Mouse (Mus musculus) heart, postnatal 0 days (tissue): Measurements from ENCODE around the gene Gm49776.

Experiments
- CTCF ChIP-seq: IDR thresholded peaks from 2 replicates; pipeline ENCODE4 v1.5.1; 2016; ENCODE audit warnings: antibody characterized with exemption, control low read depth, low read depth
- EP300 ChIP-seq: IDR thresholded peaks from 2 replicates; pipeline ENCODE4 v1.6.1; 2016; ENCODE audit warnings: antibody characterized with exemption, low read depth

DNA sequence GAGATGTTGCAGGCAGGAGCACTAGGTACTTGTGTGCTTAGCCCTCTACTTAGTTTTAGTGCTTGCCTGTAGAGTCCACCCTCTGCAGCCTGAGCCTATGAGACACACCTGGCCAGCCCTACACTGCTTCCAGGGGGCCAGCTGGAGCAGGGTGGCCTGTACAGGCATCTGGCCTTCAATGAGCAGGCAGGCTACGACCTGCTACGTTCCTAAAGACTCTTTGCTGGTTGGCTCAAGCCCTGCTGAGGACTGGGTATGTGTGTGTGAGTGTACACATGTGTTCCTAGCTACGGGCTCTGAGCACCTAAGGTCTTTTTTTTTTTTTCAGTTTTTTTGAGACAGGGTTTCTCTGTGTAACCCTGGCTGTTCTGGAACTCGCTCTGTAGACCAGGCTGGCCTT, 26.7 kb downstream of the Gm49776 start:
- no peak for TF ChIP-seq CTCF
- TF ChIP-seq EP300: no peak
